Mouse (Mus musculus) stomach, postnatal 0 days (tissue): ENCODE results near the gene Bbx. TPM values are rescaled to one million over a fixed set of nuclear protein-coding genes. Genes with fewer than 3 reads are reported as not detected.
A peak's percentile ranks its signal among the peaks of the same experiment; 100 is the strongest.

ENCODE experiments used
- ATAC-seq: fragments of 200-750 bp; cut with Nextera tagmentation; 2 replicates; pipeline ENCODE4 v1.8.0; 2017; ENCODE audit not compliant: low FRiP score, low TSS enrichment
- DNase-seq: peaks from one replicate; pipeline ENCODE4 v3.0.0-alpha.2; 2016; ENCODE audit warnings: low spot score
- H3K27ac ChIP-seq: fragments of 300-500 bp; sonication (generic); replicated peaks from 2 replicates; pipeline ENCODE4 v1.5.1; 2014; ENCODE audit warnings: mild to moderate bottlenecking, control low read depth
- H3K27me3 ChIP-seq: fragments of 300-500 bp; sonication (generic); 2 replicates; pipeline ENCODE4 v1.6.1; 2014; ENCODE audit warnings: low read length; ENCODE audit not compliant: control insufficient read depth, insufficient read depth
- H3K36me3 ChIP-seq: fragments of 300-500 bp; sonication (generic); 2 replicates; pipeline ENCODE4 v1.6.1; 2014; ENCODE audit warnings: low read length, mixed read lengths; ENCODE audit not compliant: control insufficient read depth, insufficient read depth
- H3K4me1 ChIP-seq: fragments of 300-500 bp; sonication (generic); replicated peaks from 2 replicates; pipeline ENCODE4 v1.6.1; 2014; ENCODE audit warnings: antibody characterized with exemption; ENCODE audit not compliant: control insufficient read depth, insufficient read depth
- H3K4me2 ChIP-seq: fragments of 300-500 bp; sonication (generic); replicated peaks from 2 replicates; pipeline ENCODE4 v1.6.1; 2014; ENCODE audit warnings: low read depth, mild to moderate bottlenecking, control low read depth, moderate library complexity
- H3K4me3 ChIP-seq: fragments of 300-500 bp; sonication (generic); 2 replicates; pipeline ENCODE4 v1.5.1; 2014; ENCODE audit warnings: low read depth, low read length, control low read depth
- H3K9ac ChIP-seq: fragments of 300-500 bp; sonication (generic); 2 replicates; pipeline ENCODE4 v1.6.1; 2014; ENCODE audit warnings: mild to moderate bottlenecking, low read length, control low read depth, mixed read lengths
- H3K9me3 ChIP-seq: fragments of 300-500 bp; sonication (generic); 2 replicates; pipeline ENCODE4 v1.6.1; 2016; ENCODE audit warnings: low read length; ENCODE audit not compliant: control insufficient read depth
- CTCF ChIP-seq: IDR thresholded peaks from 2 replicates; pipeline ENCODE4 v1.5.1; 2016; ENCODE audit warnings: antibody characterized with exemption, low read depth, mild to moderate bottlenecking, moderate library complexity
- EP300 ChIP-seq: optimal IDR thresholded peaks from 2 replicates; pipeline ENCODE3; 2016; ENCODE audit warnings: antibody characterized with exemption
- WGBS: fragments of 180-500 bp; shearing (Covaris S2); extraction: QIAGEN DNeasy Blood & Tissue Kit; methylation state at CpG from one replicate; pipeline ENCODE4 v1.1.7; 2014; 5-methylcytosine and 5-hydroxymethylcytosine counted together
- polyA plus RNA-seq: library from polyadenylated mRNA; unstranded; fragments of >200 nt; fragmentation: Nextera tagmentation; extraction: Ambion mirVana; gene quantifications from 2 replicates; pipeline ENCODE4 v1.2.1, GENCODE M21; 2015

Bbx gene
- polyA plus RNA-seq, 1 experiment from 2014 or later: 17.9 TPM

DNA sequence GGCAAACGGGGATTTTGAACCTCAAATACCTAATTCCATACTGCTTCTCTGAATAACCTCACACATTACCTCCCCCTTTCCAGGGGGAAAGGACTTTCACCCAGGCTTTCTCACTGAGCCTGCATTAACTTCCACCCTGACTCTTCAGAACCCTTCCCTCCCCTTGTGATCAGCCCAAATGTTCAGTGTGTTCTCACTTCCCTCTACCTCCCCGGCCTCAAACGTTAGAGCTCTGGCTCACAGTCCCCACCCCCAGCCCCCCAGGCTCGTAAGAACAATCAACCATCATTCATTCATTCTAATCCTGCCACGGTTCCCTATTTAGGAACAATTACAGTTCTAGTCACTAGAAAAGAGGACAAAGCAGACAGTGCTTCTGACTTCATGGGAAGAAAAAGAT lies 58.5 kb downstream of the Bbx start:
- Histone ChIP-seq H3K4me2 (no peak overlapping the region), H3K4me3 (no peak overlapping the region), H3K36me3 (no peaks in the 10 kb centered on the region), H3K9me3 (no peaks in the 10 kb centered on the region), H3K27ac (no peak overlapping the region), H3K4me1 (no peaks in the 10 kb centered on the region), H3K9ac (no peak overlapping the region), H3K27me3 (no peaks in the 10 kb centered on the region)
- ATAC-seq (no peak), DNase-seq (no peak)
- 47% methylated on average over 5 of the region's 5 CpGs for WGBS
- no peak for TF ChIP-seq CTCF
- TF ChIP-seq EP300: no peak

DNA sequence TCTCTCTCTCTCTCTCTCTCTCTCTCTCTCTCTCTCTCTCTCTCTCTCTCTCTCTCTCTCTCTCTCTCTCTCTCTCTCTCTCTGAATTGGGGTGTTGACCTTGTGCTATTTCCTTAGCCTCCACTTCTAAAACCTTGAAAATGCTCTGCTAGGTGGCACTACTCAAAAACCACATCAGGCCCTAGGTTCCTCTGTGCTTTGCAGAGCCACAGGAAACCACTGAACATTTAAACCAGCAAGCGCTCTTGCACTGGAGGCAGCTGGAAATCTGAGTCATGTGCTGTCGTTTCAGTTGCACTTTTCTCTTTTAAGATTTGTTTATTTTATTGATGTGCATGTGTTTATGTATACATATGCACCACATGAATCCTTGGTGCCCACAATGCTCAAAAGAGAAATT lies 59.6 kb downstream of the Bbx start:
- no peak for TF ChIP-seq CTCF
- no peak for TF ChIP-seq EP300
- WGBS: 53% methylated on average over 2 of the region's 2 CpGs
- Histone ChIP-seq H3K4me2 (no peak overlapping the region), H3K27ac (no peak overlapping the region), H3K4me3 (no peak overlapping the region), H3K27me3 (no peaks in the 10 kb centered on the region), H3K4me1 (no peaks in the 10 kb centered on the region), H3K36me3 (no peaks in the 10 kb centered on the region), H3K9ac (no peak overlapping the region), H3K9me3 (no peaks in the 10 kb centered on the region)
- DNase-seq: no peak
- no peak for ATAC-seq

DNA sequence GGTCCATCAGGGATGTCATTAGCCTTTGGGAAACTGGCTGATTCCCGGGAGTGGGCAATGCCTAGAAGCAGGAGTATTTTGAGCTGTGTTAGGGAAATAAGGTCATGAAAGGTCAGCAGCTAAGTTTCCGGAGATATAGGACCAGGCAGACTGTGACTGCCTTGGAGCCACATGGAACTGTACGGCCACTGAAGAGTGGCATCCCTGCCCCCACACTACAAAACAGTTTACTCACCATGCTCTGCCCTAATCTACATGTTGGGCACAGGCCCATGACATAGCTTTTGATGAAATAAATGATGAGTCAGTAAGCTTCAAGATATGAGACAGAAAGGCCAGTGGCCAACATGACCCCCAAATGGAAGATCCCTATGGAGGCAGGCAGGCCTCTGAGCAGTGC lies 60.7 kb downstream of the Bbx start:
- Histone ChIP-seq H3K9ac (no peak overlapping the region), H3K36me3 (no peaks in the 10 kb centered on the region), H3K9me3 (no peaks in the 10 kb centered on the region), H3K27me3 (no peaks in the 10 kb centered on the region), H3K4me3 (no peak overlapping the region), H3K4me1 (no peaks in the 10 kb centered on the region), H3K4me2 (no peak overlapping the region), H3K27ac (no peak overlapping the region)
- DNase-seq: no peak
- TF ChIP-seq EP300 (no peak), CTCF (no peak)
- 60% methylated on average over 3 of the region's 3 CpGs for WGBS
- no peak for ATAC-seq

DNA sequence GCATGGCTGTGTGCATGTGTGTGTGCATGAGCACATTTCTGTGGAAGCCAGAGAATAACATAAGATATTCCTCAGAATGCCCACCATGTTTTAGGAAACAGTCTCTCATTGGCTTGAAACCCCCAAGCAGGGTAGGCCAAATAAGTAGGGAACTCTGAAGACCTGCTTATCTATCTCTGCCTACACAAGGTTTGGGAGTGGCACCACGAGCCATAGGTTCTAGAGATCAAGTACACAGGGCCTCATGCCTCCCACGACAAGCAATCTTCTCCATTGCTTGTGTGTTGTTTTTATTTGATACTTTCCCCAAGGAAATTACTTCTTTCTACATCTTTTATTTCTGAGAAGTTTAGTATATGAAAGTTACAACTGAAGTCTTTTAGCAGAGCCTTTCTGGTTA lies 61.8 kb downstream of the Bbx start:
- ATAC-seq: no peak

DNA sequence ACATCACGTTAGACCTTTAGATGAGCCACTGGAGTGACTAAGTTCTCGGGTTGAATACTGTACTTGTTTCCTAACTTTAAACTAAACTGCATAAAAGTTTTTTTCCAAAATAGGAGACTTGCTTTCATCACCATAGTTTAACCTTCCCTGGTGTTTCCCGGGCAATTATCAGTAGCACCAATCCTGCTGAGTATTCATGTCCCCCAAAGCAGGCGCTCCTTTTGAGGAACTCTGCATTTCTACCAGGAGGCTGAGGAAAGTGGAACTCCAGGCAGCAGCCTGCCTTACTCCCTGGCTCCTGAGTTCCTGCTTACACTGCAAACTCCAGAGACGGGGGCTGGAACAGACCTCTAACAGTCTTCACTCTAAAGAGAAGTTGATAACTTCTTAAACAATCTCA lies 65.6 kb downstream of the Bbx start:
- Histone ChIP-seq H3K27ac (no peak overlapping the region), H3K4me1 (peaks cover 3% of the 10 kb centered on the region; the same call in 1 of the 2 replicates), H3K9ac (no peak overlapping the region), H3K4me2 (no peak overlapping the region), H3K27me3 (no peaks in the 10 kb centered on the region), H3K4me3 (no peak overlapping the region), H3K36me3 (no peaks in the 10 kb centered on the region), H3K9me3 (no peaks in the 10 kb centered on the region)
- ATAC-seq: no peak
- DNase-seq: no peak
- no peak for TF ChIP-seq EP300
- no peak for TF ChIP-seq CTCF
- 43% methylated on average over 5 of the region's 5 CpGs for WGBS

More for the DNA sequence above, 61.8 kb downstream of the Bbx start:
- H3K9me3 ChIP-seq: no peaks in the 10 kb centered on the region
- TF ChIP-seq CTCF: no peak
- no peak for TF ChIP-seq EP300
- no peak overlapping the region for H3K27ac ChIP-seq
- no peak overlapping the region for H3K4me2 ChIP-seq
- DNase-seq: no peak
- no peak overlapping the region for H3K4me3 ChIP-seq
- H3K36me3 ChIP-seq: no peaks in the 10 kb centered on the region
- 64% methylated on average over 2 of the region's 2 CpGs for WGBS
- H3K9ac ChIP-seq: no peak overlapping the region
- H3K27me3 ChIP-seq: no peaks in the 10 kb centered on the region
- no peaks in the 10 kb centered on the region for H3K4me1 ChIP-seq

DNA sequence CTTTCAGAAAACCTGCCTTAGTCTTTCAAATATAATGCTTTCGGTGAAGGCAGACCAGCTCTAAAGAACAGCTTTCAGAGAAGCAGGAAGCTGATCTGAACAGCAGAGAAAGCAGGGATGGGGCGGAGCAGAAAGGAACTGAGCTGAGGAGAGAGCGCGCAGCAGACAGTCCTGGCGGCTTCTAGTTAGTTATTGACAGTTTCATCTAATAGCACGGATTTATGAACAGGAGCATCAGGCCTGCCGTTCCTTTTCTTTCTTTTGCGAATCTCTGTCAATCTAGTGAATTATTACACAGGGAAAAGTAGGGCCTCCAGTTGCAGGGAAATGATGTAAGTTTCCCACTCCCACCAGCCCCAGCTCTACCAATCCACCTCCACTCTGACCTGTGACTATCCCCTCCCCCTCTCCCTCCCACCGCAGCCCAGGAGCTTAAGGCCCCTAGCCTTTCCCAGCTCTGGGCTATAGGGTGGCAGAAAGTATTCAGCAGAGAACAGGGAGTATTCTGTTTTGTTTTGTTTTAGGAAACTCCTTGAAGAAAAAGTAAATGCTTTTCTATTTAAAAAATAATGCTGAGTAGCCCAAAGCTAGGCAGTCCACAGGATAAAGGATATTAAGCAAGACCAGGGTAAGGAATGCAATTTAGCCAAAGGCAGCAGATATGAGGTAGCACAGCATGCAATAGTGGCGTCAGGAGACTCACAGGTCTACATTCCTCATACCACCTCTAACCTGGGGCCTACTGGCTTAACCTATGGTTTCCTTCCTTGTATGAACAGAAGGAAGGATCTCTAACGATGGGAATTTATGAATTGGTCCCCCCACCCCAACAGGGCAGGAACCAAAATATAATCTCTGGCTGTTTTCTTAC lies 67.8 kb downstream of the Bbx start:
- Histone ChIP-seq H3K4me1 (peaks cover 3% of the 10 kb centered on the region; the same call in 1 of the 2 replicates), H3K36me3 (no peaks in the 10 kb centered on the region), H3K27me3 (no peaks in the 10 kb centered on the region), H3K9me3 (no peaks in the 10 kb centered on the region), H3K4me3 (peak overlapping the region; percentile 47), H3K9ac (peak overlapping the region; percentile 53), H3K27ac (peak overlapping the region; percentile 77), H3K4me2 (peak overlapping the region; percentile 63)
- DNase-seq: peak; percentile 58
- 7% methylated on average over 11 of the region's 11 CpGs for WGBS
- TF ChIP-seq CTCF: no peak
- no peak for TF ChIP-seq EP300
- peak; percentile 86 for ATAC-seq
